Mouse (Mus musculus) liver, adult (tissue): ENCODE data around the gene Gm12185.

Source experiments
- GATA4 ChIP-seq: IDR thresholded peaks from 2 replicates; pipeline ENCODE4 v1.6.1; 2014; ENCODE audit warnings: mild to moderate bottlenecking, low read length; ENCODE audit not compliant: insufficient replicate concordance

The Gm12185 gene

DNA sequence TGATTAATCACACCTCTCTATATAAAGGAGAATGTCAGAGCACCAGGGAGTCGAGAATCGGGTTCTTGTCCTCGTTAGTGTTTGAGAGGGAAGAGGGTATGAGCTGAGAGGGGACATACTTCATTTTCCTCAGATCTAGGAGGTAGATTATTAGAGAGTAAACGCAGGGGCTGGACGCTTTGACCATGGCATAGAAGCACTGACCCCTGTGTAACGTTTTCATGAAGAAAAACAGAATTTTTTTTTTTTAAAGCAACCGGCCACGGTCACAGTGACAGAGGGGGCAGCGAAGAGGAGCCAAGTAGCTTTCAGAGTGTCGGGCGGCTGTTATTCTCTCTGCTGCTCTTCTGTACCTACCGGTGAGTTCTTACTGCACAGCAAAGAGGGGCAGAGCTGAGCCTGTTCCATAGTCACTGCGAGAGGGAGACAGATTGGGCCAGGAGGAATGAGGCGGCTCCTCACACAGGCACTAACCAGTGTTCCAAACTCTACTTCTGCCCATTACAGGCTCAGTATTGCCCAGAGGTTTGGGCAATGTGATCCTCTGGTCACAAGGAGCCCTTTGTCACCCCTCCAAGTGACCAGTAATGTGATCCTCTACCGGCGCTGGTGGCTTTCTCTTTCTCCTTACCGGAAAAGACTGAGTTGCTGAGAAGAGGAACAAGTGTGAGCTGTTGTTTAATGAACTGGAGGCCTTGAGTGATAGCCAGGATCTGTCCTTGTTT lies 120.0 kb downstream of the Gm12185 start:
- TF ChIP-seq GATA4, result no peak

DNA sequence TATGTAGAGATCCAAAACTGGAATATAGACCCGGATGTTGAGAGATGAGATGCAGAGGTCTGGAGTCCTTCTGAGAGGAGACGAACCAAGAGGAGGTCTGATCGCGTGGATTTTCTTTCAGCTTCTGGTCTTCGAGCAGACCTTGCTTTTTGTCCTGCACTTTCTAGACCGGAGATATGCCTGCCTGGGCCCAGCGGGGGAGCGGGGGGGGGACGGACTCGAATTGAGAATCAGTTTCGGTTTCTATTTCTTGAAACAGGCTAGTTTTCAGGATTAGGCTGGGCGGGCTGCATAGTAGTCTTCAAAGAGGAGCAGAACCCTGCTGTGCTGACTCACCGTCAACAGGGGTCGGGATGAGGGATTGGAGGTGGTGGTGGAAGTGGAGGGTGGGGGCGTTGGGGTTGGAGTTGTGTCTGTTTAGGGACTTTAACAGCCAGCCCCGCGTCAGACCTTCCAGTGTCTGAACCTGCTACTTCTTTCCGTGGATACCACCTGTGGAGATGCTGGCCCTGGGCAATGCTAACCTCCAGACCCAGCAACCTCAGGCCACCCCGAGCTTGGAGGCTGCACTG lies 120.7 kb downstream of the Gm12185 start, which contains the start of gene Irgm1:
Gene Irgm1 (minus strand): TSS at position 483 of the 572 bp plus-strand sequence.
- peak; percentile 57; the same call in 1 of the 2 replicates for TF ChIP-seq GATA4

DNA sequence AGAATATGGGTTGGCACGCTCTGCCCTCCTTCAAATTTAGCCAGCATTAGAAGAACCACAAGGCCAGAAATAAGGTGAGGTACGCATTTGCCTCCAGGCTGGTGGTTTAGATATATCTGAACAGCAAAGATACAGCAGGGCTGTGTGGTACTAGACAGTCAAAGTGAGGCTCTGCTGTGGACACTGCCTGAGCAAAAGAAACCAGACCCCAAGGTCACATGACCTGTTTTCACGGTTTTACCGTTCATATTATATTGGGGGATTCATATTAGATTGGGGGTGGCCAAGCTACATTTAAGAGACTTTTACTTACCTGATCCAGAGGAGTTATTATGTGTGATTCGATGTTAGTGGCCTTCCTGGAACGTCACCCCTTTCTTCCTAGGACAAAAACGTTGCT lies 121.2 kb downstream of the Gm12185 start:
- TF ChIP-seq GATA4, result no peak

GRCm38 (mm10) chr11:48869380-48870110 lies 122.5 kb downstream of the Gm12185 start:
- no peak for TF ChIP-seq GATA4

DNA sequence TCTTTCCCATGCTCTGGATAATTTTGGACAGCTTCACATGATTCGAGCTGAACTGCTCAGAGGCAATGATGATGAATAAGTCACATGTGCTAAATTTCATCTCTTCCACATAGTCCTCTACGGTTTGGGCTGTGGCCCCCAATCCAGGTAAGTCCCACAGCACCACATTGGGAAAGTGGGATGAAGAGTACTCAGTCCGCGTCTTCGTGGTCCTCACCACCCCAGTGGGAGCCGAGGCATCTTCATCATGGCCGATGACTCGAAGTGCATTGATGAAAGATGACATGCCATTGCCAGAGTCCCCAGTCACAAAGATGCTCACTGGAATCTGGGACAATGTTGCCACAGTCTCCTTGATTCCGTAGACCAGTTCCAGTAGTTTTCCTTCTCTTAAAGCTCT lies 125.5 kb downstream of the Gm12185 start:
- no peak for TF ChIP-seq GATA4

DNA sequence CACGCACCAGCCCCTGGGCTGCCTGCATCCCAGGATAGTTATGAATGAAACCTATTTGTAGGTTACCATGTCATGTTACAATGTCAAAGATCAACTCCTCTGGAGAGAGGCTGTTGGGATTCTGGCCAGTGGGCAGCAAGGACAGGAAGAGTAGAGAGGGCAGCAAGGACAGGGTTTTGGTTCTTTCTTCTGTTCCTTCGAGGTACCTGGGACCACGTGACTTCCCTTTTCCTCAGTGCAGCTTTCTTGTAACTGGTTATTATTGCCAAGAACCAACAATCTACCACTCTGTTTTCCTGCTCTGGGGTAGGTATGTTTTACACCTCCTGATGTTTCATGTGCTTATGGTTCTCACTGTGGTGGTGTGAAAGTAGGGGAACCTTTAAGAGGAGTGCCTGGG lies 128.2 kb downstream of the Gm12185 start:
- no peak for TF ChIP-seq GATA4

- TF ChIP-seq GATA4, result no peak
These were observed 129.2 kb downstream of the Gm12185 start for GRCm38 (mm10) chr11:48862784-48863319.

DNA sequence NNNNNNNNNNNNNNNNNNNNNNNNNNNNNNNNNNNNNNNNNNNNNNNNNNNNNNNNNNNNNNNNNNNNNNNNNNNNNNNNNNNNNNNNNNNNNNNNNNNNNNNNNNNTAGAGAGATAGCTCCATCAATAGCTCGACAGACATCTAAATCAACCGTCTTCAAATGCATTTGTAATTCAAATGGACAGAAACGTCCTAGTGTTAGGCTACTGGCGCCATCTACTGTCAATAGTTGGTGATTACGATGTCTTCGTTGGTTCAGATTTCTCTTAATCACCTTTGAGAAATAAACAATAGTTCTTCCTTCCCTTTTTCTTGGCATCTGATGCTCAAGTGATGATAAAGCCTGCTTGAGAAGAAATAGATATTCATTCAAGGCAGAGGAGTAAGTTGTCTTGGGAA lies 133.0 kb downstream of the Gm12185 start:
- TF ChIP-seq GATA4, result no peak
